Mouse (Mus musculus) CD8-positive naive resting alpha-beta T cell, adult 57 days (primary cell): ENCODE results near the gene Napepld. TPM values are rescaled to one million over a fixed set of nuclear protein-coding genes. Genes with fewer than 3 reads are reported as not detected.

Source experiments
- total RNA-seq: library from RNA; stranded (reverse); gene quantifications from one replicate; pipeline ENCODE4 v1.2.4, GENCODE M21; 2023

Gene Napepld
- 1.7 TPM for total RNA-seq

GRCm38 (mm10) chr5:21701351-21702008 lies at the start of gene Napepld:
Gene Napepld (minus strand): TSS chr5:21701396.

GRCm38 (mm10) chr5:21736956-21737585 lies 35.9 kb upstream of the Napepld start, which contains the start of gene Pmpcb:
Gene Pmpcb (plus strand): TSS chr5:21737141.

GRCm38 (mm10) chr5:21645439-21646132 lies 55.6 kb downstream of the Napepld start, which contains the start of the genes Fbxl13 and Armc10:
Gene Fbxl13 (minus strand): TSS chr5:21645634.
Gene Armc10 (plus strand): TSS chr5:21645813.

Other genes starting within 250 kb of the Napepld start
- not detected for gene Lrrc17, start 157.8 kb downstream of the Napepld start, total RNA-seq
- gene Fbxl13, start 55.8 kb downstream of the Napepld start, total RNA-seq: not detected
- 36.9 TPM for gene Armc10, start 55.6 kb downstream of the Napepld start, total RNA-seq
- 72.9 TPM for gene Pmpcb, start 35.7 kb upstream of the Napepld start, total RNA-seq
- 53.0 TPM for gene Dnajc2, start 83.9 kb upstream of the Napepld start, total RNA-seq
- gene Psmc2, start 83.9 kb upstream of the Napepld start, total RNA-seq: 65.0 TPM
- gene Slc26a5, start 164.2 kb upstream of the Napepld start, total RNA-seq: not detected